Mouse (Mus musculus) inflammation-experienced regulatory T-cells, adult 16 weeks (primary cell): Measurements from ENCODE around the gene BC024978. TPM values are rescaled to one million over a fixed set of nuclear protein-coding genes. Genes with fewer than 3 reads are reported as not detected.

Source experiments
- polyA plus RNA-seq: library from polyadenylated mRNA; unstranded; fragments of 100-300 nt; shearing (Covaris generic); gene quantifications from one replicate; pipeline ENCODE4 v1.2.1, GENCODE M21; 2017

The BC024978 gene
- 2.3 TPM for polyA plus RNA-seq

GRCm38 (mm10) chr7:27195681-27196611 lies at the start of gene BC024978, which contains the start of gene Snrpa:
Gene BC024978, plus strand, starts transcription at chr7:27195781.
Gene Snrpa, minus strand, starts transcription at chr7:27196271.

GRCm38 (mm10) chr7:27153205-27153764 lies 42.3 kb upstream of the BC024978 start, which contains the start of gene Cyp2t4:
Gene Cyp2t4, plus strand, starts transcription at chr7:27153714.

GRCm38 (mm10) chr7:27166614-27167474 lies 28.7 kb upstream of the BC024978 start, which contains the start of gene Egln2:
Gene Egln2, minus strand, starts transcription at chr7:27166802.

GRCm38 (mm10) chr7:27178324-27179216 lies 17.0 kb upstream of the BC024978 start, which contains the start of gene Rab4b:
Gene Rab4b, minus strand, starts transcription at chr7:27178896.

GRCm38 (mm10) chr7:27180837-27181695 lies 14.5 kb upstream of the BC024978 start, which contains the start of the genes Gm21983 and Mia:
Gene Gm21983, minus strand, starts transcription at chr7:27181086.
Gene Mia, minus strand, starts transcription at chr7:27181157.

GRCm38 (mm10) chr7:27228281-27228821 lies 32.8 kb downstream of the BC024978 start, which contains the start of gene Itpkc:
Gene Itpkc, minus strand, starts transcription at chr7:27228661.

GRCm38 (mm10) chr7:27232781-27233281 lies 37.2 kb downstream of the BC024978 start, which contains the start of gene Coq8b:
Gene Coq8b, plus strand, starts transcription at chr7:27233023.

GRCm38 (mm10) chr7:27258205-27258899 lies 62.8 kb downstream of the BC024978 start, which contains the start of gene Numbl:
Gene Numbl, plus strand, starts transcription at chr7:27258433.

Other genes starting within 250 kb of the BC024978 start
- not detected for gene Cyp2a12, start 166.7 kb upstream of the BC024978 start, polyA plus RNA-seq
- gene Cyp2f2, start 75.9 kb upstream of the BC024978 start, polyA plus RNA-seq, result not detected
- gene Cyp2t4, start 42.1 kb upstream of the BC024978 start, polyA plus RNA-seq, result not detected
- gene Egln2, start 29.0 kb upstream of the BC024978 start, polyA plus RNA-seq, result 91.6 TPM
- 171 TPM for gene Rab4b, start 16.9 kb upstream of the BC024978 start, polyA plus RNA-seq
- gene Gm21983, start 14.7 kb upstream of the BC024978 start, polyA plus RNA-seq, result 0.89 TPM
- gene Mia, start 14.6 kb upstream of the BC024978 start, polyA plus RNA-seq, result 0.98 TPM
- gene Snrpa, start 490 bp downstream of the BC024978 start, polyA plus RNA-seq, result 111 TPM
- 4.7 TPM for gene Itpkc, start 32.9 kb downstream of the BC024978 start, polyA plus RNA-seq
- gene Coq8b, start 37.2 kb downstream of the BC024978 start, polyA plus RNA-seq, result 33.5 TPM
- gene Numbl, start 62.7 kb downstream of the BC024978 start, polyA plus RNA-seq, result 0.79 TPM
- gene Ltbp4, start 141.9 kb downstream of the BC024978 start, polyA plus RNA-seq, result 1.2 TPM
- gene Shkbp1, start 160.2 kb downstream of the BC024978 start, polyA plus RNA-seq, result 110 TPM
- gene Gm20479, start 161.6 kb downstream of the BC024978 start, polyA plus RNA-seq, result 1.00 TPM